Comparison of ENCODE assay signal across 8 mouse cellular contexts in genomic region chr13:42812762-42813161, GRCm38 (mm10).
DNase-seq lines count a peak whose midpoint lies in the region; ATAC-seq and TF ChIP-seq lines count a peak whose summit lies in the region.

No protein-coding gene starts in this region.

- WGBS in lung, postnatal 0 days: 18% methylated on average over 7 of the region's 7 CpGs
- WGBS in limb, embryonic 15.5 days: 17% methylated on average over 7 of the region's 7 CpGs

- no peak overlapping the region for H3K9ac ChIP-seq in lung, postnatal 0 days (replicated peaks; ENCODE audit: low read depth)
- no peak overlapping the region for H3K9ac ChIP-seq in limb, embryonic 15.5 days

- no peak for TF ChIP-seq EP300 in lung, postnatal 0 days (IDR thresholded peaks at IDR 0.05)

- H3K27ac ChIP-seq in lung, postnatal 0 days (ENCODE audit: low read length): no peak overlapping the region
- no peak overlapping the region for H3K27ac ChIP-seq in limb, embryonic 15.5 days

- H3K4me1 ChIP-seq in lung, postnatal 0 days (ENCODE audit: insufficient read depth, low read depth, low read length): no peaks in the 10 kb centered on the region
- H3K4me1 ChIP-seq in limb, embryonic 15.5 days: no peaks in the 10 kb centered on the region

- peak; percentile 68 for ATAC-seq in lung, postnatal 0 days
- ATAC-seq in limb, embryonic 15.5 days (ENCODE audit: insufficient number of reproducible peaks, low FRiP score, low TSS enrichment, low read depth): no peak

- H3K4me2 ChIP-seq in lung, postnatal 0 days (replicated peaks; ENCODE audit: low read depth, low read length): no peak overlapping the region
- H3K4me2 ChIP-seq in limb, embryonic 15.5 days: peak overlapping the region; percentile 34

- H3K27me3 ChIP-seq in lung, postnatal 0 days (replicated peaks; ENCODE audit: insufficient read depth, low read length): no peaks in the 10 kb centered on the region
- H3K27me3 ChIP-seq in limb, embryonic 15.5 days: no peaks in the 10 kb centered on the region

- TF ChIP-seq CTCF in lung, postnatal 0 days (IDR thresholded peaks at IDR 0.05): no peak

- H3K9me3 ChIP-seq in lung, postnatal 0 days (ENCODE audit: low read length): no peaks in the 10 kb centered on the region
- H3K9me3 ChIP-seq in limb, embryonic 15.5 days: no peaks in the 10 kb centered on the region

- no peak overlapping the region for H3K4me3 ChIP-seq in lung, postnatal 0 days (ENCODE audit: low read depth, low read length)
- no peak overlapping the region; the same call in 1 of the 2 replicates for H3K4me3 ChIP-seq in limb, embryonic 15.5 days

- no peaks in the 10 kb centered on the region for H3K36me3 ChIP-seq in lung, postnatal 0 days (ENCODE audit: insufficient read depth, low read length)
- H3K36me3 ChIP-seq in limb, embryonic 15.5 days: no peaks in the 10 kb centered on the region

- peak; percentile 13 for DNase-seq in adrenal gland, postnatal 25 days
- no peak for DNase-seq in adrenal gland, adult 8-10 months
- DNase-seq in lung, postnatal 0 days (ENCODE audit: low spot score): peak; percentile 26
- DNase-seq in lung, adult 18-20 months: no peak
- peak; percentile 9 for DNase-seq in yolk sac, embryonic 10.5 days (ENCODE audit: low spot score)
- no peak for DNase-seq in gastrocnemius, adult 18-20 months (ENCODE audit: low spot score)
- no peak for DNase-seq in layer of hippocampus, postnatal 36 days

Comparison
In these comparisons a context has a peak if more than half of its experiments do, and no peak if none do; other contexts are left out.
1. DNase-seq: peak in adrenal gland, postnatal 25 days (single experiment), lung, postnatal 0 days (single experiment) and yolk sac, embryonic 10.5 days (single experiment); none in adrenal gland, adult 8-10 months (single experiment), lung, adult 18-20 months (0 of 2), gastrocnemius, adult 18-20 months (single experiment) and layer of hippocampus, postnatal 36 days (0 of 2).